Mouse (Mus musculus) CH12.LX (cell line): ENCODE data around the gene Steap4. TPM values are rescaled to one million over a fixed set of nuclear protein-coding genes. Genes with fewer than 3 reads are reported as not detected.

Experiments
- DNase-seq: peaks from one replicate; pipeline ENCODE4 v3.0.0-alpha.2; 2013; ENCODE audit errors: extremely low read depth
- H3K27ac ChIP-seq: 2 replicates; pipeline ENCODE4 v1.5.1; 2012; ENCODE audit warnings: low read depth, mild to moderate bottlenecking, control low read depth, moderate library complexity; ENCODE audit not compliant: insufficient read depth
- H3K27me3 ChIP-seq: replicated peaks from 2 replicates; pipeline ENCODE3; 2012; ENCODE audit warnings: inconsistent platforms
- H3K36me3 ChIP-seq, 2 experiments: replicated peaks in 1 of 2; 2 replicates each; pipeline versions ENCODE3 to v1.6.1; 2012; ENCODE audit warnings: inconsistent platforms in 1 of 2, low read length in 1 of 2, mild to moderate bottlenecking in 1 of 2, mixed read lengths in 1 of 2, moderate library complexity in 1 of 2; ENCODE audit not compliant: control insufficient read depth in 1 of 2, insufficient read depth in 1 of 2
- H3K4me1 ChIP-seq, 2 experiments: 2 replicates each; pipeline ENCODE4 v1.6.1; 2012; ENCODE audit warnings: inconsistent platforms in 1 of 2, moderate library complexity in 1 of 2; ENCODE audit not compliant: insufficient read depth in 2 of 2, control insufficient read depth in 1 of 2
- H3K4me2 ChIP-seq: 2 replicates; pipeline ENCODE4 v1.6.1; 2012; ENCODE audit warnings: low read depth, mild to moderate bottlenecking, control low read depth; ENCODE audit not compliant: poor library complexity, insufficient read depth, severe bottlenecking
- H3K4me3 ChIP-seq, 3 experiments: fragments of 150-350 bp in 1 of 3; sonication (generic) in 1 of 3; replicated peaks in 1 of 3; 2 replicates each; pipeline versions ENCODE3 to v1.5.1; 2011 to 2012; ENCODE audit warnings: low read depth in 2 of 3, low read length in 2 of 3, mild to moderate bottlenecking in 2 of 3, moderate library complexity in 2 of 3, control low read depth in 1 of 3, improper control_type of control experiment in 1 of 3, inconsistent platforms in 1 of 3, mixed read lengths in 1 of 3; ENCODE audit not compliant: poor library complexity in 1 of 3
- H3K79me2 ChIP-seq: replicated peaks from 2 replicates; pipeline ENCODE4 v1.6.1; 2012; ENCODE audit warnings: mild to moderate bottlenecking, moderate library complexity; ENCODE audit not compliant: control insufficient read depth, poor library complexity, insufficient read depth, severe bottlenecking; ENCODE audit errors: extremely low read depth
- H3K9ac ChIP-seq: 2 replicates; pipeline ENCODE4 v1.6.1; 2012; ENCODE audit warnings: low read depth, mild to moderate bottlenecking, control low read depth, moderate library complexity; ENCODE audit not compliant: insufficient read depth
- H3K9me3 ChIP-seq: replicated peaks from 2 replicates; pipeline ENCODE3; 2012; ENCODE audit warnings: low read length, inconsistent platforms, mixed read lengths
- BHLHE40 ChIP-seq: IDR thresholded peaks from 2 replicates; pipeline ENCODE4 v1.6.1; 2011; ENCODE audit warnings: mild to moderate bottlenecking, low read depth, low read length, improper control_type of control experiment
- CTCF ChIP-seq, 2 experiments: IDR thresholded peaks in 1 of 2; conservative IDR thresholded peaks in 1 of 2; 2 replicates each; pipeline ENCODE4 v1.5.1; 2011 to 2012; ENCODE audit warnings: low read depth in 2 of 2, low read length in 2 of 2, improper control_type of control experiment in 1 of 2, inconsistent platforms in 1 of 2, mild to moderate bottlenecking in 1 of 2, moderate library complexity in 1 of 2
- E2F4 ChIP-seq: IDR thresholded peaks from 2 replicates; pipeline ENCODE4 v1.6.1; 2011; ENCODE audit warnings: low read depth, low read length, improper control_type of control experiment; ENCODE audit not compliant: insufficient replicate concordance
- ETS1 ChIP-seq: conservative IDR thresholded peaks from 2 replicates; pipeline ENCODE4 v1.6.1; 2012; ENCODE audit warnings: low read depth, mild to moderate bottlenecking, inconsistent platforms, low read length, improper control_type of control experiment, moderate library complexity
- MAFK ChIP-seq: IDR thresholded peaks from 2 replicates; pipeline ENCODE4 v1.6.1; 2011; ENCODE audit warnings: low read length, improper control_type of control experiment; ENCODE audit not compliant: insufficient replicate concordance
- MXI1 ChIP-seq: IDR thresholded peaks from 2 replicates; pipeline ENCODE4 v1.6.1; 2011; ENCODE audit warnings: mild to moderate bottlenecking, low read depth, low read length, improper control_type of control experiment
- PAX5 ChIP-seq: IDR thresholded peaks from 2 replicates; pipeline ENCODE4 v1.6.1; 2012; ENCODE audit warnings: low read length, inconsistent platforms, mixed read lengths
- RAD21 ChIP-seq: IDR thresholded peaks from 2 replicates; pipeline ENCODE4 v1.6.1; 2011; ENCODE audit warnings: low read depth, mild to moderate bottlenecking, low read length, improper control_type of control experiment, moderate library complexity
- SIN3A ChIP-seq: IDR thresholded peaks from 2 replicates; pipeline ENCODE4 v1.6.1; 2012; ENCODE audit warnings: low read length, improper control_type of control experiment, inconsistent platforms
- SMC3 ChIP-seq: IDR thresholded peaks from 2 replicates; pipeline ENCODE4 v1.6.1; 2011; ENCODE audit warnings: low read depth, low read length, improper control_type of control experiment
- USF1 ChIP-seq: IDR thresholded peaks from 2 replicates; pipeline ENCODE4 v1.6.1; 2014; ENCODE audit warnings: low read depth, mild to moderate bottlenecking, inconsistent platforms, low read length, improper control_type of control experiment
- ZKSCAN1 ChIP-seq: IDR thresholded peaks from 2 replicates; pipeline ENCODE4 v1.6.1; 2012; ENCODE audit warnings: low read depth, inconsistent platforms, low read length, improper control_type of control experiment, borderline replicate concordance
- dilution Hi-C: fragments of 300-500 bp; cut with MboI; formaldehyde crosslinking; loops from 2 replicates; pipeline ENCODE4 v1.14.3; 2020; ENCODE audit warnings: low sequenced_read_pairs; ENCODE audit not compliant: extremely low pct_unique_long_range_greater_than_20kb, extremely low pct_ligation_motif_present
- in situ Hi-C: fragments of 300-500 bp; cut with MboI; formaldehyde crosslinking; loops from 3 replicates; pipeline ENCODE4 v1.14.3; 2019; ENCODE audit warnings: low sequenced_read_pairs, low pct_ligation_motif_present, low pct_unique_long_range_greater_than_20kb, mixed read lengths
- polyA plus RNA-seq: library from polyadenylated mRNA; unstranded; fragments of >175 nt; gene quantifications from 2 replicates; pipeline ENCODE4 v1.2.1, GENCODE M21; 2012; ENCODE audit warnings: low read depth; ENCODE audit not compliant: insufficient read length
- total RNA-seq, 2 experiments: library from RNA; depleted of rRNA; stranded (reverse); fragments of 300-350 nt in 1 of 2; fragments of >200 nt in 1 of 2; gene quantifications; 2 replicates each; pipeline ENCODE4 v1.2.3; 2012 to 2014

Gene Steap4
- 0.08 TPM in 1 of 2 replicates, not detected in the other for total RNA-seq (2012; rRNA removed)
- not detected in 2 replicates for total RNA-seq (2014; rRNA removed)
- polyA plus RNA-seq: not detected in 2 replicates

- Histone ChIP-seq H3K4me1 (peaks cover 0 to 10% of the 10 kb centered on the region in 2 experiments; a peak in 3 of 4 replicates), H3K36me3 (no peaks in the 10 kb centered on the region), H3K79me2 (no peaks in the 10 kb centered on the region), H3K9me3 (no peaks in the 10 kb centered on the region), H3K4me3 (no peak within 1 kb of the TSS), H3K27ac (no peak within 1 kb of the TSS), H3K9ac (no peak within 1 kb of the TSS), H3K4me2 (no peak within 1 kb of the TSS), H3K27me3 (no peaks in the 10 kb centered on the region)
- in situ Hi-C loops (no loop called here), dilution Hi-C loops (no loop called here)
- no peak for DNase-seq
- TF ChIP-seq ZKSCAN1 (no peak), BHLHE40 (no peak), E2F4 (no peak), CTCF (conservative IDR thresholded peaks at IDR 0.05 in 1 of 2, IDR thresholded peaks at IDR 0.05 in 1 of 2; ENCODE audit: low read depth in 2 of 2, low read length in 2 of 2) (no peak), SIN3A (no peak), SMC3 (no peak), RAD21 (no peak), ETS1 (no peak), USF1 (no peak), MAFK (no peak)
Measured at GRCm38 (mm10) chr5:7960176-7960575, at the start of gene Steap4. Gene Steap4 (plus strand): TSS chr5:7960457.

- in situ Hi-C loops (no loop called here), dilution Hi-C loops (no loop called here)
- H3K27ac ChIP-seq: no peak overlapping the region
- peak; percentile 27 for DNase-seq
- no peak overlapping the region for H3K4me2 ChIP-seq
- no peak overlapping the region for H3K4me3 ChIP-seq
- no peak overlapping the region for H3K9ac ChIP-seq
- no peaks in the 10 kb centered on the region for H3K9me3 ChIP-seq
- H3K27me3 ChIP-seq: no peaks in the 10 kb centered on the region
- no peaks in the 10 kb centered on the region for H3K4me1 ChIP-seq
- TF ChIP-seq ETS1 (no peak), PAX5 (no peak), MXI1 (no peak), SMC3 (peak; percentile 61), CTCF (conservative IDR thresholded peaks at IDR 0.05 in 1 of 2, IDR thresholded peaks at IDR 0.05 in 1 of 2; ENCODE audit: low read depth in 2 of 2, low read length in 2 of 2) (peak; percentile 54 to 70; a peak in 3 of 4 replicates), RAD21 (peak; percentile 61)
- H3K79me2 ChIP-seq: no peaks in the 10 kb centered on the region
- no peaks in the 10 kb centered on the region for H3K36me3 ChIP-seq
Measured at GRCm38 (mm10) chr5:7911975-7912374, 48.3 kb upstream of the Steap4 start.
